Mouse (Mus musculus) regulatory T cell (primary cell): ENCODE results near the gene Kcnip2.

Experiments used
- in situ Hi-C: fragments of 300-600 bp; cut with MboI, MseI; formaldehyde crosslinking; loops from one replicate; pipeline ENCODE4 v1.15.1; 2025; ENCODE audit warnings: high pct_unique_total_duplicates

Kcnip2 gene

GRCm38 (mm10) chr19:45742218-45742983, 73.5 kb downstream of the Kcnip2 start, which contains the start of gene Fgf8:
Gene Fgf8 (minus strand): TSS chr19:45742915.
- in situ Hi-C loops, result no loop called here
